Mouse (Mus musculus) left cerebral cortex, adult 11 months (tissue): ENCODE results near the gene Tmem183a.

ENCODE experiments used
- DNase-seq: peaks from one replicate; pipeline ENCODE4 v3.0.0; 2022; ENCODE audit warnings: low spot score

Tmem183a gene

GRCm38 (mm10) chr1:134344005-134344950, 17.5 kb downstream of the Tmem183a start:
- peak; percentile 79 for DNase-seq

- DNase-seq, result no peak
These were observed 18.2 kb downstream of the Tmem183a start for GRCm38 (mm10) chr1:134343567-134343966.

- DNase-seq, result no peak
These were observed 18.9 kb downstream of the Tmem183a start for GRCm38 (mm10) chr1:134342781-134343310.

DNA sequence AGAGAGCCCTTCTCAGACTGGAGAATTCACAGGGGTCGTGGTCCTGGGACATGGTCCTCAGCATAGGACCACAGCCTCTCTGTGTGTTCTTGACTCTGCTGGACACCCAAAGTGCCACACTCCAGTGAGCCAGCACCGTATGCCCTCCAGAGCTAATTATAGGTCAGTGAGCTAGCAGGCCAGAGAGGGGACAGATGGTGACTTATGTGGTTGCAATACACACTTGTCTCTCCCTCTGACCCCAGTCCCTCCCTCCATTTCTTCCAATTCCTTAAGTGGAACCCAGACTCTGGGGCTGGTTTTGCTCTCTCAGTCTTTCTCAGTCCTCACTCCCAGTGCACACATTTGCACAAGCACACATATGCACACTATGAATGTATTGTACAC, 19.5 kb downstream of the Tmem183a start:
- DNase-seq, result no peak

GRCm38 (mm10) chr1:134341641-134342277, 20.0 kb downstream of the Tmem183a start:
- no peak for DNase-seq

- no peak for DNase-seq
These were observed 21.8 kb downstream of the Tmem183a start for GRCm38 (mm10) chr1:134339757-134340619.

DNA sequence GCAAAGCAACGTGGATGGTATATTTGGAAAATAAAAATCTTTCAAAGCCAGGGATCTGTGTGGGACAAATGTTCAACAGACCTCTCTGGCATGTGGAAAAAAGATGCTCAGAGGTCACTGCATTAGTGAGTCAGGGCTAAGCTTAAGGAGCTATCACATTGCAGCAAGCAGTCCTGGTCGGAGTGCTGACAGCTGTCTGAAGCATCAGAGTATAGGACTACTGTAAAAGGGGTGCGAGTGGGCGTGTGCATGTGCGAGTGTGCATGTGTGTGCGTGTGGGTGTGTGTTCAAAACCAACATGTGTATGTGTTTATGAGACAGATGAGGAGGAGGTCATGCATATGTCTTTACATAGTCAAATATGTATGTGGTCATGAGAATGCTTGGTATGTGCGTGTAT, 22.6 kb downstream of the Tmem183a start:
- no peak for DNase-seq

DNA sequence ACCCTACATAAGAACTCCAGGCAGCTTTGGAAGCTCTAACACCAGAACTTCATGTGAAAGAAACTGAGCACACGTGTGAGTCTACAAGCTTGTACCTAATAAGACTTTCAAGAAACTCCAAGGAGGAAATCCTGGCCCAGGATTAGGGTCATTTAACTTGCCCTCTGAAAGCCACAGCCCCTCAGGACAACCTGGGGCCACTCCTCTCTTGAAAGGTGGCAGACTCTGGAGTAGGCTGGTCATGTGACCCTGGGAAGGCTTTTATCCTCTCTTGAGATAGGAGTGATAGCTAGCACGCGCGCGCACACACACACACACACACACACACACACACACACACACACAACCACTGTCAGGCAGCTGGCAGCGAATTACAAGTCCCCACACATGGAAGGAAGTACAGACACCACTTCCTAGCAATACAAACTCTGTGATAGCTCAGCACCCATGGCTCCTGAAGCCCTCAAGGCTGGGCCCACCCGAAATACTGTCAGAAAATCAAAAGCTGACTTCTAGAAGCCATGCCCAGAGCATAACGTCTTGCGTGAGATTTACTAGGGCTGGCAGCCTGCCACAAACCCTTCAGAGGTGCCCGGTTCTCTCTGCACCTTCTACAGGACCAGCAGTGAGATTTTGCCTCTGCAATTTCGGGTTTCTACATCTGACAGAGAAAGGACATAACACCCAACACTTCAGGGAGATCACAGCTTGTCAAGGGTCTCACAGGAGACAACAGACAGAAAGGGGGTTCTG, 24.6 kb downstream of the Tmem183a start:
- no peak for DNase-seq

DNA sequence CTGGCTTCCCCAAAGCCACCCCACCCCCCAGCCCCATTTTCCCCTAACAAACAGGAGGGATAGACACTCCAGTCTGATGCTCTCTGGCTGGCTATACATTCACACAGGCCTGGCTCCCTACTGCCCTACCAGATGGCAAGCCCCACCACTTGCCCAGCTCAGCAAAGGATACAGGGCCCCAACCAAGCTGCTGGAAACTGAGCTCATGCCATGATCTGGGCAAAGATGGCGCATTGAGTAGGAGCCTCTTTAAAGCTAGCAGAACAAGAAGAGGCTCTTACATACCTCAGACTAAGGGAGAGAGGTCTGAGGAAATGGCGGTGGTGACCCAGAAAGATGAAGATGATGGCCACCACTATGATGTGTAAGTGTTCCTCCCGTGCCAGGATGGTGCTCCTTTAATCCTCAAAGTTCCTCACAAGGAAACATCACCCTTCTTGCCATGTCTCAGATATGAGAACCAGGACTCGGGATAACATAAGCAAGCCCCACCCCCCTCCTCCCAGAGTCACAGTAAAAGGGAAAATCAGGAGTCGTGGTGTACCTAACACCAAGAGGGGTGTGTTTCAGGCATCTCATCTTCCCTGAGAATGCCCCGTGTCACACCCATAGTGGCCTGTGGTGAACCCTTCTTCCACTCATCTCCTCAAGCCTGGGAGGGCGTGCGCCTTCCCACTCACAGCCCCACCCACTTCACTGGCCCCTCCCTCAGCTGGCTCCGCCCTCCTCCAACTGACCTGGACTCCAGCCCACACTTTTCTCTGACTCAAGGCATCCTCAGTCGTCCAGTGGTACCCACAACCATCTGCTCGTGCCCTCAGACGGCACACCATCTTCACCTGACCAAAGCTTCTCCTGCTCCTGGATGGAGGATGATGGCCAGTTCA, 25.6 kb downstream of the Tmem183a start:
- no peak for DNase-seq

- peak; percentile 43 for DNase-seq
These were observed 26.4 kb downstream of the Tmem183a start for GRCm38 (mm10) chr1:134335211-134335923.

DNA sequence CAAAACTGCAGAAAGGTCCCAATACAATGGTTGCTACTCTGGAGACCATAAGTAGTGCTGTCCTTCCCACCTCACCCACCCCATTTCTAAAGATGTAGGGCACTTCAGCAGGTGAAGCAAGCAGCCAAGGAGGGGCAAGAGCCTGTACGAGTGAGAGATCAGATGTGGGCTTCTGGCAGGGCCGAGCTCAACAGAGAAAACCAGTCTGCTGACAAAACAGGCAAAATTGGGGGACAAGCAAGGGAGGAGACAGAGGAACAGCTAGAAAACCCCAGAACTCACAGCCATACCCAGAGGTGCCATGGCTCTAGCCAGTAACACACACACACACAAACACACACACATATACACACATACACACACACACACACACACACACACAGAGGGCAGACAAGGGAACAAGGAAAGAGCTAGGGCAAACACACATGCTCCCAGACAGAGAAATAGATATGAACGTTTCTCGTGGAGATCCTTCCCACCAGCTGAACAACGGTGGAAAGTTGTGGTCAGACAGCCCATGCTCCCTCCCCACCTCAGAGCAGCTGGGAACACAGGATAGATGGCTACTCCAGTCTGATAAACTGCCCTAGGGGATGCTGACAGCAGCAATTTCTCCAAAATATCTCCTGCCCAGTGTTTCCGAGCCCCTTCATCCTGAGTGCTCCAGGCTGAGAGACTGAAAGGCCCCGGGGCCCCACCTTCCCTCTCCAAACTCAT, 27.5 kb downstream of the Tmem183a start:
- no peak for DNase-seq

- DNase-seq, result no peak
These were observed 28.2 kb downstream of the Tmem183a start for GRCm38 (mm10) chr1:134333371-134334110.

DNA sequence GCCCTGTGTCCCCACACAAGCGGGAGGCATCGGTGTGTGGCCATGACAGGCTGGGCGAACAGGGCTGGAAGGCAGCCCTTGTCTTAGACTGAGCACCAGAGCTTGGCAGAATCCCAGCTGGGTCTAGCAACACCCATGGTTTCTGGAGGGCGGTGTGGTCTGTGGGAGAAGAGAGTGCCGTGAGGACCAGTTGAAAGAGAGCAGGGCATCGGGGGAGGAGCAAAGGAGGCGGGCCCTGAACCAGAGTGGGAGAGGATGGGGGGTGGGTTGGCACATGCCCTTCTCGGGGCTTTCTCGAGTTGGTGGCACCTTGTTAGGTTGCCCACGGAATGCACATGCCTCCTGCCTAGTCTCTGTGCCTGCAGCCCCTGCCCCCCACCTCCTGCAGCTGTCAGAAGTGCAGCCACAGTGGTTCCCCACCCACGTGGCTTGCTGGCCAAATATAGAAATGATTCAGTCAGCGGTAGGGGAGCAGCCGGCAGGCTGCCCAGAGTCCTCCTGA, 29.0 kb downstream of the Tmem183a start, which contains the start of gene Ppfia4:
Gene Ppfia4 (minus strand): TSS at position 159 of the 502 bp plus-strand sequence.
- DNase-seq, result peak; percentile 68

DNA sequence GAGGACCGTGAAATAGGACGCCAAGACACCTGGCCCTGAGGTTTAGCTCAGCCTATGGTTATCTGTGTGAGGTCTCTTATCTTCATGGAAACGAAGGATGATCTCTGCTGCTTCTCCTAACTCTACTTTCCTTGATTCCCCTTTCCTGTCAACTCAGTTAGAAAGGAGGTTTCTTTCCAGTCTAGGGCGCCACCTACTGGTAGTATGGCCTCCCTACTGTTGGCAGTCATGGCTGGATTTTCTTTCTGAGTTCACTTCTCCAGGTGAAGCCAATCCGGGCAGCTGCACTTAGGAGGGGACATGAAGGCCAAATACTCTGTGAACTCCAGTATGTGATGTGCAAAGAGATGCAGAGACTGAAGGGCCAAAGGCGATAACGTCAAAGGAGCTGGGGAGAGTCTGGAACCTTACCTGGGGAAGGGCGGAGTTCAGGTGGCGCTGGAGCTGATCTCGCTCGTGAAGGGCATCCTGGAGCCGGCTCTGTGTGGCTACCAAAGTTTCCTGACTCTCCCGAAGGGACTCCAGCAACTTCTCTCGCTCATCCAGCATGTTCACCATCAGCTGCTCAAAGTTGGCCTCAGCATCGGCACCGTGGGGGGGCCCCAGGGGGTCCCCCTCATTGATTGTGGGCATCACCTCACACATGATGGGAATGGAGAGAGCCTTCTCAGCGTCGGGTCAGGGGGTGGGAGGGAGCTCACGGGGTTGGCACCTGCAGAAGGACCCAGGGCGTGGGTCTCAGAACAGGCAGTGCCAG, 29.7 kb downstream of the Tmem183a start:
- DNase-seq, result peak; percentile 73

DNA sequence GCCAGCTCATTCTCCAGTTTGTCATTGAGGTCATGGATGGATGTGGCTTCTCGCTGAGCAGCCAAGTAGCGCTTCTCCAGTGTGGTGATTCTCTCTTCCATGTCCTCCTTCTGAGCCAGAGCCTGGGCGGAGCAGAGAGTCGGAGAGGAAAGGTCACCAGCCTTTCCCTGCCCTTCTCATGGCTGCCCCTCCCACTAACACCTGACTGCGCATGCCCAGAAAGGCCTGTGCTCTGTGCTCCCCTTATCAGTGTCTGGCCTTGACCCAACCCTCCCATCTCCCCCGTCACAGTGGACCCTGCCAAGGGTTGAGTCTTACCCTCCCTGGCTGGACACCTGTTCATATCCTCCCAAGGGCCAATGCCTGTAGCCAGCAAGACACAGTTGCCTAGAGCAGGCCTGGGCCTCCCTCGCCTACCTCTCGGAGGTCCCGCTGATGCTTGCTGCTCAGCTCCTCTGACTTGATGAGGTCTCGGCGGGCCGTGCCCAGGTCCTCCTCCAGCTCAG, 34.9 kb downstream of the Tmem183a start:
- no peak for DNase-seq

DNA sequence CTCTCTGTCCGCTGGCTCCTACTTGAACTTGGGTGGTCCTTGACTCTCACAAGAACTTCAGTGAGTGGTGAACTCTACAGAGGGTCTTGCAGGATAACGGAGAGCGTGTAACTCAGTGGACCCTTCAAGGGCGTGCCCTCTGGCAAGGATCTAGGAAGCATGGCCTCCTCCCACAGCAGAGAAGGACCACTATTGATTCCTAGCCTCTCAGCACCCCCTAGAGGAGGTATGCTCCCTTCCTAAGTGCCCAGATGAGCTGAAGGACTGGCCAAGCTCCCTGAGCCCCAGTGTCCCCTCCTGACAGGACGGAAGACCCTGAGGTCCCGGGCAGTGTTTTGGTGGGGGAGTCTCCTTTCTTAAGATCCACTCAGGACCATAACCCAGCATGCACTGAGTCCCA, 39.2 kb downstream of the Tmem183a start:
- DNase-seq, result peak; percentile 55
